Comparison of ENCODE assay signal across 15 mouse cellular contexts in the genomic region with DNA sequence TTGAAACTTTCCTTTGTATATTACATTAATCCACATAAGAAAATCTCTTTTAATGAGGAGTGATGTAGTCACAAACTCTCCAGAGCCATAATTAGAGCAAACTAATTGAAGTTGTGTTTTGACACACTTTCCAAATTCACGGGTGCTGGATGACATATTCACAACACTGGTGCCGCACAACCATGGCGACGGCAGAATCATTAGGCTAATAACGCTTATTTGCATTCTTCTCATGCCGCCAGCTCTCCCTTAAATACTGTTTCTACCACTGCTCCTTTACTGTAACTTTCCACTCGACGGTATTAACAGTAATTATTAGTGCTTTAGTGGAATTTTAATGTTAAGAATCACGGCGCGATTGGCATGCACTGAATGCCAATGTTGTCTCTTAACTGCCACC.
DNase-seq lines count a peak whose midpoint lies in the region; ATAC-seq lines count a peak whose summit lies in the region.
"Had no signal": no experiment of that assay in that cellular context is flagged by ENCODE, and none has a peak within 500 bp of the region (broad histone marks: within the 10 kb centered on the region; RNA-seq: fewer than 3 reads in every experiment).

No protein-coding gene starts in this region.

- WGBS in midbrain, embryonic 12.5 days, result 68% methylated on average over 11 of the region's 11 CpGs
- 45% methylated on average over 11 of the region's 11 CpGs for WGBS in midbrain, embryonic 16.5 days
- 5% methylated on average over 11 of the region's 11 CpGs for WGBS in forebrain, embryonic 14.5 days
- WGBS in limb, embryonic 13.5 days, result 36% methylated on average over 11 of the region's 11 CpGs

- no peak overlapping the region for H3K4me3 ChIP-seq in midbrain, embryonic 12.5 days
- no peak overlapping the region for H3K4me3 ChIP-seq in midbrain, embryonic 16.5 days (ENCODE audit: low read depth, low read length)
- H3K4me3 ChIP-seq in forebrain, embryonic 14.5 days (ENCODE audit: low read depth, low read length), result no peak overlapping the region
- no peak overlapping the region for H3K4me3 ChIP-seq in limb, embryonic 13.5 days
- H3K4me3 ChIP-seq: gastrocnemius, adult 2 months; kidney, embryonic 15.5 days had no signal

- H3K9ac ChIP-seq in midbrain, embryonic 12.5 days (replicated peaks), result no peak overlapping the region
- H3K9ac ChIP-seq in midbrain, embryonic 16.5 days (ENCODE audit: low read depth, low read length), result no peak overlapping the region
- H3K9ac ChIP-seq in forebrain, embryonic 14.5 days (ENCODE audit: low read length), result 0 out of 2 replicates have a peak overlapping the region, but pooled peaks have one; percentile 35
- no peak overlapping the region for H3K9ac ChIP-seq in limb, embryonic 13.5 days
- H3K9ac ChIP-seq: kidney, embryonic 15.5 days had no signal

- peak; percentile 40 for DNase-seq in brain, embryonic 18.5 days (ENCODE audit: low read depth, low spot score)
- DNase-seq in forebrain, embryonic 14.5 days (ENCODE audit: low spot score), result peak; percentile 94
- DNase-seq in right cerebral cortex, postnatal 14 days, result no peak
- DNase-seq in ovary, adult 18-20 months (ENCODE audit: low spot score), result no peak
- DNase-seq: adrenal gland, adult 8-10 months; cerebellum, adult 9-11 months; gastrocnemius, adult 2 months; heart, adult 18-20 months; lung, adult 2 months had no signal

- no peak for ATAC-seq in midbrain, embryonic 12.5 days (ENCODE audit: low FRiP score, low read depth)
- ATAC-seq in midbrain, embryonic 16.5 days, result no peak
- peak; percentile 71 for ATAC-seq in forebrain, embryonic 14.5 days
- ATAC-seq in limb, embryonic 13.5 days (ENCODE audit: low FRiP score, low read depth), result no peak

- peaks cover 66% of the 10 kb centered on the region for H3K4me1 ChIP-seq in midbrain, embryonic 12.5 days
- H3K4me1 ChIP-seq in midbrain, embryonic 16.5 days (ENCODE audit: control insufficient read depth, insufficient read depth, low read length), result peaks cover 46% of the 10 kb centered on the region
- peaks cover 55% of the 10 kb centered on the region for H3K4me1 ChIP-seq in forebrain, embryonic 14.5 days (ENCODE audit: control insufficient read depth, insufficient read depth, low read length)
- peaks cover 90% of the 10 kb centered on the region for H3K4me1 ChIP-seq in limb, embryonic 13.5 days

- H3K4me2 ChIP-seq in midbrain, embryonic 12.5 days (replicated peaks), result no peak overlapping the region
- no peak overlapping the region for H3K4me2 ChIP-seq in midbrain, embryonic 16.5 days (ENCODE audit: low read length)
- no peak overlapping the region for H3K4me2 ChIP-seq in forebrain, embryonic 14.5 days (ENCODE audit: low read length)
- peak overlapping the region; percentile 39 for H3K4me2 ChIP-seq in limb, embryonic 13.5 days (replicated peaks)
- H3K4me2 ChIP-seq: kidney, embryonic 15.5 days had no signal

- 0 out of 2 replicates have a peak overlapping the region, but pooled peaks have one; percentile 7 for H3K27ac ChIP-seq in midbrain, embryonic 12.5 days (replicated peaks)
- no peak overlapping the region for H3K27ac ChIP-seq in midbrain, embryonic 16.5 days (ENCODE audit: low read length)
- peak overlapping the region; percentile 65; the same call in 1 of the 2 replicates for H3K27ac ChIP-seq in forebrain, embryonic 14.5 days (ENCODE audit: low read depth, low read length)
- peak overlapping the region; percentile 89 for H3K27ac ChIP-seq in limb, embryonic 13.5 days
- H3K27ac ChIP-seq: gastrocnemius, adult 2 months; kidney, embryonic 15.5 days; macrophage had no signal

- no peaks in the 10 kb centered on the region for H3K27me3 ChIP-seq in midbrain, embryonic 12.5 days
- H3K27me3 ChIP-seq in midbrain, embryonic 16.5 days (ENCODE audit: control insufficient read depth, insufficient read depth, low read depth, low read length), result no peaks in the 10 kb centered on the region
- 0 out of 2 replicates have a peak, but pooled peaks cover 3% of the 10 kb centered on the region for H3K27me3 ChIP-seq in forebrain, embryonic 14.5 days (replicated peaks; ENCODE audit: control insufficient read depth, insufficient read depth, low read length)
- H3K27me3 ChIP-seq in limb, embryonic 13.5 days, result 0 out of 2 replicates have a peak, but pooled peaks cover 3% of the 10 kb centered on the region
- H3K27me3 ChIP-seq: kidney, embryonic 15.5 days had no signal

- no peaks in the 10 kb centered on the region for H3K9me3 ChIP-seq in midbrain, embryonic 12.5 days
- no peaks in the 10 kb centered on the region for H3K9me3 ChIP-seq in midbrain, embryonic 16.5 days (replicated peaks; ENCODE audit: control insufficient read depth, low read length, poor library complexity, severe bottlenecking)
- no peaks in the 10 kb centered on the region for H3K9me3 ChIP-seq in forebrain, embryonic 14.5 days (replicated peaks; ENCODE audit: control insufficient read depth, low read length)
- no peaks in the 10 kb centered on the region for H3K9me3 ChIP-seq in limb, embryonic 13.5 days
- H3K9me3 ChIP-seq: G1E; kidney, embryonic 15.5 days had no signal

- peaks cover 9% of the 10 kb centered on the region; the same call in 1 of the 2 replicates for H3K36me3 ChIP-seq in midbrain, embryonic 12.5 days
- H3K36me3 ChIP-seq in midbrain, embryonic 16.5 days (ENCODE audit: control insufficient read depth, insufficient read depth, low read length), result no peaks in the 10 kb centered on the region
- H3K36me3 ChIP-seq in forebrain, embryonic 14.5 days (ENCODE audit: control insufficient read depth, insufficient read depth, low read length), result peaks cover 12% of the 10 kb centered on the region
- peaks cover 7% of the 10 kb centered on the region; the same call in 1 of the 2 replicates for H3K36me3 ChIP-seq in limb, embryonic 13.5 days

Comparison
In these comparisons a context has a peak if more than half of its experiments do, and no peak if none do; other contexts are left out.
1. DNase-seq: peak in brain, embryonic 18.5 days (single experiment) and forebrain, embryonic 14.5 days (single experiment); none in right cerebral cortex, postnatal 14 days (single experiment) and ovary, adult 18-20 months (single experiment).